Mouse (Mus musculus): Measurements from ENCODE around the gene Btbd9. TPM values are rescaled to one million over a fixed set of nuclear protein-coding genes. Genes with fewer than 3 reads are reported as not detected.

Gene Btbd9
- 17.6 TPM for polyA plus RNA-seq (2014; fragmentation: Illumina TruSeq; extraction: RNeasy Lipid Tissue Mini Kit (QIAGEN cat#74804); ENCODE audit: low read depth, low replicate concordance)

DNA sequence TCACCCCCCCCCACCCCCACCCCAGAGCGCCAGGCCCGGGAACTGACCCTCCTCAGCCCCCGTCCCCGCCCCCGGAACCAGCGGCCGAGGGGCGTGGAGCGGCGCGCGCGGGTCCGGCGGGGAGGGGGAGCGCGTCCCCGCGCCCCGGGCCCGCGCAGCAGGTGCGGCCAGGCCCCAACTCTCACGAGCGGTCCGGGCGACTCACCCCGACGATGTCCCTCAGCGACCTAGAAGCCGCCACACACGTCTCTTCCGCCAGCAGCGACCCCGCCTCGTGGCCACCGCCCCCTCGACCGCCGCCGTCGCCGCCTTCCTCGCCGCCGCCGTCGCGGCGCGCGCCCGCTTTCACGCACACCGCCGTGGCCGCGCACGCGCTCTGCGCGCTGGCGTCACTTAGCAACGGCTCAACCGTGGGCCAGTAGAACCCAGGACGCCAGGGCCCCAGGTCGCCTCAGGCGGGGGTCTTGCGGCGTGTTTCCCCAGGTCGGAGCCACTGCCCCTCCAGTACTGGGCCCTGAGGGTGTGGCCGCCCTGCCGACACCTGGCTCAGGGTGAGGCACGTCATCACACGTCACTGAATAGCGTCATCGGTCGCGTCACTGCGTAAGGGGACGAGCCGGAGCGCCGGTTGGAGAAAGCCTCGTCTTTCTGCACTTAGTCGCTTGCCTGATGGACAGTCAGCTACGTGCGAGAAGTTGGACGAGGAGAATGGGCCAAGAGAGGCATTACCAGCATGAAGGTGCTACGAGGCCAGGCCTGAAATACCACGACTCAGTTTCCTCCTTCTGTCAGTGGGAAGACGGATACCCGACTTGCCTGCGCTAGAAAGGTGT, at the start of gene Btbd9:
Gene Btbd9, minus strand, starts transcription at position 548 of the 833 bp plus-strand sequence.

DNA sequence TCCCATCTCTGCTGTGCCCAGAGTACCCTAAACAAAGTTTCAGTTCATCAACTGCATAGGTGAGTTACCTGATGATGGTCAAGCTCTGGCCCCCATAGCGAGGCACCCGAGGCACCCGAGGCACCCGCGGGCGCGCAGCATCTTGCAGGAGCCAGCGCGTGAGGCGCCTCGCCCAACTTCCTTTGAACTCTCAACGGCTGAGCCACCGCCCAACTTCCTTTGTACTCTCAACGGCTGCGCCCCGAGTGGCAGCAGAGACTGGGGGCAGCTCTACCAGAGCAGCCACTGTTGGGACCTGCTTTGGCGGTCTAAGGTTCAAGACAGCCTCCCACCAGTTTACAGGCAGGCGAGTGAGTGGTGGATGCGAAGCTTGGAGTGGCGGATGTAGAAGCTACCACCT, 47.8 kb upstream of the Btbd9 start, which contains the start of gene Dnah8:
Gene Dnah8, plus strand, starts transcription at position 223 of the 400 bp plus-strand sequence.

Other genes starting within 250 kb of the Btbd9 start
- 12.0 TPM for gene Dnah8, start 47.9 kb upstream of the Btbd9 start, polyA plus RNA-seq (2014; fragmentation: Illumina TruSeq; extraction: RNeasy Lipid Tissue Mini Kit (QIAGEN cat#74804); ENCODE audit: low read depth, low replicate concordance)
- gene Glo1, start 50.4 kb upstream of the Btbd9 start, polyA plus RNA-seq (2014; fragmentation: Illumina TruSeq; extraction: RNeasy Lipid Tissue Mini Kit (QIAGEN cat#74804); ENCODE audit: low read depth, low replicate concordance), result 95.8 TPM

Measured in adipose tissue, adult 10 weeks (tissue).